Mouse (Mus musculus): ENCODE data around the gene Map2k2.
"Not testable (repeated sequence)": the region's sequence is repeated elsewhere in the genome, so short reads cannot be mapped to it uniquely, and the experiment has no call there.

The Map2k2 gene

GRCm38 (mm10) chr10:81105565-81106112, at the start of gene Map2k2:
Gene Map2k2, plus strand, starts transcription at chr10:81105915.
- DNase-seq, result peak; percentile 96

- no peak for DNase-seq
These were observed 48.1 kb upstream of the Map2k2 start for GRCm38 (mm10) chr10:81057406-81058130.

GRCm38 (mm10) chr10:81058896-81059295, 46.8 kb upstream of the Map2k2 start:
- no peak for DNase-seq

GRCm38 (mm10) chr10:81059603-81060543, 45.8 kb upstream of the Map2k2 start, which contains the start of gene Sgta:
Gene Sgta, minus strand, starts transcription at chr10:81060181.
- DNase-seq, result peak; percentile 100

GRCm38 (mm10) chr10:81062710-81063109, 43.0 kb upstream of the Map2k2 start:
- no peak for DNase-seq

- not testable (repeated sequence) for DNase-seq
These were observed 41.2 kb upstream of the Map2k2 start for GRCm38 (mm10) chr10:81064519-81064918.

- no peak for DNase-seq
These were observed 37.0 kb upstream of the Map2k2 start for GRCm38 (mm10) chr10:81068706-81069105.

- peak; percentile 99 for DNase-seq
These were observed 35.9 kb upstream of the Map2k2 start, which contains the start of gene Thop1 for GRCm38 (mm10) chr10:81069836-81070235. Gene Thop1, plus strand, starts transcription at chr10:81070035.

GRCm38 (mm10) chr10:81072290-81072689, 33.4 kb upstream of the Map2k2 start:
- no peak for DNase-seq

GRCm38 (mm10) chr10:81073464-81073863, 32.3 kb upstream of the Map2k2 start:
- DNase-seq, result no peak

GRCm38 (mm10) chr10:81075734-81076133, 30.0 kb upstream of the Map2k2 start:
- DNase-seq, result no peak

GRCm38 (mm10) chr10:81076356-81076755, 29.4 kb upstream of the Map2k2 start:
- DNase-seq, result no peak

- no peak for DNase-seq
These were observed 27.8 kb upstream of the Map2k2 start for GRCm38 (mm10) chr10:81077916-81078315.

- DNase-seq, result no peak
These were observed 25.6 kb upstream of the Map2k2 start for GRCm38 (mm10) chr10:81080008-81080655.

- DNase-seq, result peak; percentile 56
These were observed 23.4 kb upstream of the Map2k2 start for GRCm38 (mm10) chr10:81082168-81082960.

- DNase-seq, result no peak
These were observed 18.7 kb upstream of the Map2k2 start for GRCm38 (mm10) chr10:81087021-81087420.

GRCm38 (mm10) chr10:81089216-81089615, 16.5 kb upstream of the Map2k2 start:
- DNase-seq, result no peak

GRCm38 (mm10) chr10:81090621-81091020, 15.1 kb upstream of the Map2k2 start:
- no peak for DNase-seq

- no peak for DNase-seq
These were observed 13.1 kb upstream of the Map2k2 start for GRCm38 (mm10) chr10:81092465-81093250.

GRCm38 (mm10) chr10:81094931-81095678, 10.6 kb upstream of the Map2k2 start:
- DNase-seq, result no peak
